Mouse (Mus musculus) layer of hippocampus, postnatal 36 days (tissue): ENCODE data around the gene Adap1. TPM values are rescaled to one million over a fixed set of nuclear protein-coding genes. Genes with fewer than 3 reads are reported as not detected.

ENCODE experiments used
- DNase-seq, 2 experiments: peaks; one replicate each; pipeline ENCODE4 v3.0.0; 2022
- total RNA-seq, 2 experiments: library from RNA; stranded (reverse); gene quantifications; 2 replicates each; pipeline ENCODE4 v1.2.3; 2021

Adap1 gene
- total RNA-seq, 2 experiments from 2014 or later, result 179 to 185 TPM

DNA sequence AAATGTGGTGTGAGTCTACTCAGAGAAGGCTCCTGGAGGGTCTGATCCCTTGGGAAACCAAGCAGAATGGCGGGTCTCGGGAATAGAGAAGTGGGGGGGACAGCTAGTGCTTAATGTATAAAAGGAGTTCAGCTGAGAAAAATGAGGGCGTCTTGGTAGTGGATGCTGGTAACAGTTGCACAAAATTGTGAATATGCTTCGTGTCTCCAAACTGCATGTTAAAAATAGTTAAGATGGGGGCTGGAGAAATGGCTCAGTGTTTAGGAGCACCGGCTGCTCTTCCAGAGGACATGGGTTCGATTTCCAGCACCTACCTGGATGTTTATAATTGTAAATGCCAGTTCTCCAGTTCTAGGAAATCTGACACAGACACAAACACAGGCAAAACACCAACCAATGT is 4.1 kb downstream of the Adap1 start:
- no peak for DNase-seq

DNA sequence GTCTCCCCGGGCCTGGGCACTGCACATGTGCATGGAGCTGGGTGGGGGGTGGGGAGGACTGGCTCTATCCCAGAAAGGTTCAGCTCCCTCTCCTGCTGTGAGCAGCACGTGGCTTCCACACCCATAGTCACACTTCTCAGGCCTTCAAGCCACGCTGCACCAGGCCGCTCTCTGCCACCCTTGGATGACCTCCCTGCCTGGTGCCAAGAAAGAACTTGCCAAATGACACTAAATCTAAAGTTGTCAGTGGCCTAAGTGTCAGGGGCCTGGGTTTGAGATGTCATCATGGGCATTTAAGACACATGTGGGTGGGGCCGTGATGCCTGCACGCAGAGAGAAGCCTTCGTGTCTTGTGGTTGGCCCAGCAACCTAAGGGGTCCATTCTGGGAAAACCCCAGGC is 5.0 kb downstream of the Adap1 start:
- no peak for DNase-seq

DNA sequence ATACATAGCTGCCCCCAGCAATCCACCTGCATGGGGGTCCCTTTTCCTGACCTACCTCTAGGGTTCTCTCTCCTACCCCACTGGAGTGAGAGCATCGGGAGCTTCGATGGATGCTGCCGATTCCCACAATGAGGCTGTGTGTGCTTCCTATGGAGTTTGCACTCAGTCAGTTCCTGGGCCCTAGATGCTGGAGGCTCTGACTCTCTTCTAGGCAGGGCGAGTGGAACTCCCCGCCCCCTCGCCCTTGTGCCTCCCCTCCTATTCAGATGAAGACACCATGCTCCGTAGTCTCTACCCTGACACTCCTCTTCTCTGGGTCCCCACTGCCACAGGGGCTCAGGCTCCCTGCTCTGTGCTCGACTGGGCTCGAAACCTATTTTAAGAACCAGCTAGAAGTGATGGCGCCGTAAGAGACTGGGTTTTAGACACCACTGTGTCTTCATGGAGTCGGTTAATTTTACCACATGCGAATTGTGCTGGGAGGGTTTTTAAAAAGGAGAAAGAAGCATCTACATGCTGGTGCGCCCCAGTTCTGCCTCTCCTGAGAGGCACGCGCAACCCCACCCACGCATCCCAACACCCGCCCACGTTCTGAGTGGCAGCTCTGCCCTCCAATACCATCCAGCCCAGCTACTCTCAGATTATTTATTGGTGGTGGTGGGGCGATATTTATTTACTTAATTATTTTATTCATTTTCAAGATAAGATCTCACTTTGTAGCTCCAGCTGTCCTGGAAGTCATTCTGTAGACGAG is 7.5 kb downstream of the Adap1 start:
- DNase-seq, result peak; percentile 58 to 67

DNA sequence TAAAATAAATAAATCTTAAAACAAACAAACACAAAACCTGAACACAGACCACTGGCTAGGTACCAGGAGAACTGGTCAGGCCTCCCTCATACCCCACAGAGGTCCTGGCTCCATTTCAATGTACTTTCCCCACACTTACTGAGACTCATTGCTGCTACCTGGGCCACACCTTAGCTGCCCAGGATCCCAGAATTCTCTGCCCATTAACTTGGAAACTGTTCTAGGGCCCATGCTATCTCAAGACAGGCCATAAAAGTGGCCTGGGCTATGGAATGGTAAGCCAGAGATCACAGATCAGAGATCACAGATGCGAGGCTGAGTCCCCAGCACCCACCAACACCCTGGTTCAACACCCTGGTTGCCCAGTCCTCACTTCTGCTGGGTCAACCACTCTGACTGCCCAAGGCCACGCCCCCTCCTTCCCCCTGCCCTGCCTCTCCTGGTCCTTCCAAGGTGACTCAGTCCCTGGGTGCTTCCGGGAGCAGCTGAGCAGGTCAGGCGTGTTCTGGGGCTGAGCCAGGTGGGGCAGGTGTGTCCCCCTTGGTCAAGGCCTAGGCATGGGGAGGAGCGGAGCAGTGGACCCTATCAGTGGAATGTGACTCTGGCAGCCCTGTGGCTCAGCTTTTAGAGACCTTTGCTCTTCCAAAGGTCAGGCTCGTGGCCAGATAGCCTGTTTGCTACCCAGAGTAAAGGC is 8.3 kb downstream of the Adap1 start:
- no peak for DNase-seq

DNA sequence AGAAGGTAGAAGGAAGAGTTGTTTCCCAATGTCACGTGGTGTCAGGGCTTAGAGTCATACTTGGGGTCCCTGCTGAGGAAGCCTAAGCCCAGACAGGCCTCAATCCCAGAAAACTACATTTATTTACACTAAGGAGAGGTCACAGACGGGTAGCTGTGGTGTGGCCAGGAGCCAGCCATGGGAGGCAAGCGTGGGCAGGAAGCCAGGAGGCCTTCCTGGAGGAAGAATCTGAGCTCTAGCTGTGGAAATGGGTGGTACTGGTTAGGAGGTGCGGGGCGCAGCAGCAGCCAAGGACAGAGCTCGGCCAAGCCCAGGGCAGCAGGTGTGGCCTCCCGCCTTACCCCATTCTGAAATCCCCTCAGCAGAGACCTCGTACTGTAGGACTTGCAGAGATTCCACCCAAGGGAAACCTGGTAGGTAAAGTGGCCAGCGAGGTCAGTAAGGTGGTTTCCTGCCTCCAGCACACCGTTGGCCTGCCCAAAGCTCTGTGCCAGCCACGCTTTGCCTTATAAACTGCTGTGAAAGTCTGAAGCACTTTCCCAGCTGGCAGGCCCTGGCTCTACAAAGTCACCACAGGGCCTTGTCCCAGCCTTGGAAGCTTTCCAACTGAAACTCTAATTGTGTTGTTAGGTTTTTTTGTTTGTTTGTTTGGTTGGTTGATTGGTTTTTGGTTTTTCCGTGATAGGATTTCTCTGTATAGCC is 10.3 kb downstream of the Adap1 start:
- DNase-seq, result no peak

DNA sequence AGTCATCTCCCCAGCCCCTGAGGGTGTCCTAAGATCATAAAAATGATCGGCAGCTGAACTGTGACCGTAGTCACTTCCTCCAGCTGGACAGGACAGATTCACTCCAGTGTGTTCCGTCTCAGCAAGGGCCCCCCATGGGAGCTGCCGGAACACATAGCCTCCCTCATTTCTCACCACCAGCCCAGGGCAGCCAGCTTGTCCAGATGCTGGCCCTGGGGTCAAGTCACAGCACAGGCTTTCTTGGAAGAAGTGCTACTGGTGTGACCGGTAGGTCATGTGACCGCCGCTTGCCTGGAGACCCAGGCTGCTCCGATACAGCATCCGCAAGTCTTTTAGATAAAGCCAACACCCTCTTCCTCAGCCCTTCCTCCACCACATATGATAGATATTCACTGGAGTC is 11.9 kb downstream of the Adap1 start:
- DNase-seq, result no peak

DNA sequence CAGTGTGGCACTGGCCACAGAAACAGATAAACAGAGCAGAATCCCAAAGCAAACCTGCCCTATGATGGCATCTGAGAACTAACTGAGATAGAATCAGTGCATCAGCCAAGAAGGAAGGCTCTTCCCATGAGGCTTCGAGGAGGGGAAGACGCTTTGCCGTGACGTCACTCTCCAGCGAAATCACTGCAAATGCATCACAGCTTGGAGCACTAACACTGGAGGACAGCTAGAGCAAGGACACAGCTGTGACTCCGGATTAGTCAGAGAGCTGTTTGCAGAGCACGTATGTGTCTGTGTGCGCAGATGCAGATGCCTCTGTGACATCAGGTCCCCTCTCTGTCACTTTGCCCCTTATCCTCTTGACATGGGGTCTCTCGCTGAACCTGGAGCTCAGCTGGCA is 13.6 kb downstream of the Adap1 start:
- no peak for DNase-seq

DNA sequence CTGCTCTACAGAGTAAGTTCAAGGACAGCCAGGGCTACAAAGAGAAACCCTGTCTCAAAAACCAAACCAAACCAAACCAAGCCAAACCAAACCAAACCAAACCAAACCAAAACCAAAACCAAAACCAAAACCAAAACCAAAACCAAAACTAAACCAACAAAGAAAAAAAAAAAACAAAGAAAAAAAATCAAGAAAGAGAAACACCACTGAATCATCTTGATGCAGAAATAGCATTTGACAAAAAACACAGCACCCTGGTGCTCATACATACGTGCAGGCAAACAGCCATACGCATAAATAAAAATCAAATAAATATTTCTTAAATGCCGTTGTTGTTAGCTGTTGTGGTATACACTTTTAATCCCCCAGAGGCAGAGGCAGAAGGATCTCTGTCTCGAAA is 14.9 kb downstream of the Adap1 start:
- no peak for DNase-seq

DNA sequence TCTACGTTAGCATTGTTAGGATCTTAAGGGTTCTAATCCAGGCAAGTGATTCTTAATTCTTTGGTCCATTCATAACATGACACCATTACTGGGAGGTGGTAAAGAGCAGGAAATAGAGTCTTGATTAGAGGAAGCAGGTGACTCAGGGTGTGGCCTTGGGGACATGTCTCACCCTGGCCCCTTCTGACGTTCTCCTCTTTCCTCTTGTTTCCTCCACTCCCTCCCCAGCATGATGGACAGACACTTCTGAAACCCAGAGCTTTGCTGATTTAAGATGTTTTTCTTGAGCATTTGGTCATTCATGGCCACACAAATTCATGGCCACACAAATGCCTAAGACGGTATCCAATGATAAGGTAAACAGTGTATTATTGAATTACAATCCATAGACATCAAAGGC is 15.5 kb downstream of the Adap1 start:
- DNase-seq, result no peak

DNA sequence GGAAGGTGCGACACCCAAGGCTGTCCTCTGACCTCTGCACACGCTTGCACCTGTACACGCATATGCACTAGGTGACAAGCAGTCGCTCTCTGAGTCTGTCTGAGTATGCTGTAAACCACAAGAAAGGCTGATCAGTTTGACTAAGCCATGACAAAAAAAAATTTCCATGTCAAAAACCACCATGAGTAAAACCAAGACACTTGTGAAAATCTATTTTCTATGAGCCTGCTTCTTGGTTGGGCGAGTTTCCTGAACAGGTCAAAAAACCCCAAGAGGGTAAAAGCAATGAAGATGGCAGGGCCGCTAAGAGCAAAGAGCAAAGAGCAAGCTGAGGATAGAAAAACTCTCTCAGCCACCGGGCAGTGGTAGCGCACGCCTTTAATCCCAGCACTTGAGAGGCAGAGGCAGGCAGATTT is 21.8 kb downstream of the Adap1 start:
- DNase-seq, result no peak

DNA sequence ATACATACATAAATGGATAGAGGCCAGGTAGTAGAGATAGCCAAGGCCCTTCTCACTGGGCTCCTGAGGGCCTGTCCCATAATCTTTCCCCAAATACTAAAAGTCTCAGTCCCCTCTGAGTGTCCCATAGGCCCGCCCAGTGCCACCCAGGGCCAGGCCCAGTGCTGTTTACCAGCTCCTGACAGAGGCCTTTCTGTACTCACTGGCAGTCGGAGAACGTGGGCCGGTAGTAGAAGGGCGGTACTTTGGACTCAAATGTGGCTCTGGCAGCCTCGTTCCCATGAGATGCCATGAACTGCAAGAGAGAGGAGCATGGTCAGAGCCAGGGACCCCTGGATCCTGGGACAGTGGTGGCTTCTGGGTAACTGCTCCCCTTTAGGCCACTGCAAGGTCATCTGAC is 23.3 kb downstream of the Adap1 start:
- DNase-seq, result peak in 1 of 2 experiments; percentile 41

DNA sequence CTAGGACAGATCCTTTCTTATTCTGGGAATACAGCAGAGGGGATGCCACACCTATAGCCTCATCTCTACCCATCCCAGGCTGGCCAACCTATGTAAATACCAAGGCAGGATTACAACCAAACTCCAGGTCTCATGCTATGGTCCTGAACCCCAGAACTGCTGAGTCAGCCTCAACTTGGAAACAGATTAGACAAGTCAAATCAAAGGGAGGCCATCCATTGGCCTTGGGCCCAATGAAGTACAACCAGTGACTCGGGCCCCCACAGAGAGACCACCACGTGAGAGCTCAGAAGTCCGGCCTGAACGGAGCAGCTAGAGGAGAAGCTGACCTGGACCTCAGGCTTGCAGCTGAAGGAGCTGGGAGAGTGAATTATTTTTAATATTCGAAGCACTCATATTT is 27.7 kb downstream of the Adap1 start:
- DNase-seq, result no peak

DNA sequence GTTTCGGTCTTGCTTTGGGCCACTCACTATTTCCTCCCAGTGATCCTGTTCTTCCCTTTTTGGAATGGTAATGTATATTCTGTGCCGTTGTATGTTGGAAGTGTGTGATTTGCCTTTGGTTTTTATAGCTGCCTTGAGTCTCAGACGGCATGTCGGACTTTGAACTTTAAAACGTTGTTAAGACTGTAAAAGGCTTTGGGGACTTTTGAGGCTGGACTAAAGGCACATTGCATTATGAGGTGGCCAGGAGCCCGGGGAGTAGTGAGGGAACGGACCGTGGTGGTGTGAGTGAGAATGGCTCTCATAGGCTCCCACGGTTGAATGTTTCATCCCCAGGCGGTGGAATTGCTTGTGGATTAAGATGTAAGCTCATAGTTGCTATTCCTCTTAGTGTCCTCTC is 28.3 kb downstream of the Adap1 start:
- no peak for DNase-seq

DNA sequence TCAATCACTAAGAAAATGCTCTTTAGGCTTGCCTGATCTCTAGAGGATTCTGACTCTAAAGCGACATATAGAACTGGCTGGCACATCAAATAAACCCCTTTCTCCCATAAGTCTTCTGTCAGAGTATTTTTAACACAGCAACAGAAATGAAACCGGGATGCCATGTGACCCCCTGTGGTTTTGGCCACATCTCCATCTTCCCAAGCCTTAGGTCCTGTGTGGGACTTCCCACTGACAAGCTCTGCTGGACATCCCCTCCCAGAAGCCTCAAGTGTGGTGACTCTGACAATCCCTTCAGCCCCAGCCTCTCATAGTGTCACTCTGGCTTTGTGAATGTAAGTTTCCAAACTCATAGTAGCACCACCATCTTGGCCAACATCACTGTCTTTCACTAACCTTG is 31.3 kb downstream of the Adap1 start:
- no peak for DNase-seq

DNA sequence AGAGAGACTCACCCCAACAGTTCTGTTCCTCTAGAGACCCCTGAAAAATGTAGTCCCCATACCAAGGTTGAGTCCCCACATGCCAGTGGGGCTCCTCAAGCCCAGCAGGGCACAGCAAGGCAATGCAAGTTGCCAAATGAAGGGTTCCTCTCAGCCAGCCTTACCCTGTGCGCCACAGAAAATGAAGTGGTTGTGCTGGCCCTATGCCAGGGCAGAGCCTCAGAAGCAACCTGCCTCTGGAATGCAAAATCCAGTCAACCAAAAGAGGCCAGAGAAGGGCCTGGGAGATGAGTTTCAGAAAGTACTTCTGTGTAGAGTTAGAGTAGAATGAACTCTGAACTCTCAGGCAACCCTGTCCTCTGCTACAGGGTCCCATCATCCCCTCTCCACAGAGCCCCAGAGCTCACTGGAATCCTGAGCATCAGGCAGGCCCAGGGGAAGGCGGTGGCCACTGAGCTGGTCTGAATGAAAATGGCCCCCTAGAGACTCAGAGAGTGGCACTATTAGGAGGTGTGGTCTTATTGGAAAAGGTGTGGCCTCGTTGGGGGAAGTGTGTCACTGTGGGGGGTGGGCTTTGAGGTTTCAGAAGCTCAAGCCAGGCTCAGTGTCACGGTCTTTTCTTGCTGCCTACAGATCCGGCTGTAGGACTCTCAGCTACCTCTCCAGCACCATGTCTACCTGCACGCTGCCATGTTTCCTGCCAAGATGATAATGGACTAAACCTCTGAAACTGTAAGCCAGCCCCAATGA is 33.4 kb downstream of the Adap1 start:
- DNase-seq, result no peak

DNA sequence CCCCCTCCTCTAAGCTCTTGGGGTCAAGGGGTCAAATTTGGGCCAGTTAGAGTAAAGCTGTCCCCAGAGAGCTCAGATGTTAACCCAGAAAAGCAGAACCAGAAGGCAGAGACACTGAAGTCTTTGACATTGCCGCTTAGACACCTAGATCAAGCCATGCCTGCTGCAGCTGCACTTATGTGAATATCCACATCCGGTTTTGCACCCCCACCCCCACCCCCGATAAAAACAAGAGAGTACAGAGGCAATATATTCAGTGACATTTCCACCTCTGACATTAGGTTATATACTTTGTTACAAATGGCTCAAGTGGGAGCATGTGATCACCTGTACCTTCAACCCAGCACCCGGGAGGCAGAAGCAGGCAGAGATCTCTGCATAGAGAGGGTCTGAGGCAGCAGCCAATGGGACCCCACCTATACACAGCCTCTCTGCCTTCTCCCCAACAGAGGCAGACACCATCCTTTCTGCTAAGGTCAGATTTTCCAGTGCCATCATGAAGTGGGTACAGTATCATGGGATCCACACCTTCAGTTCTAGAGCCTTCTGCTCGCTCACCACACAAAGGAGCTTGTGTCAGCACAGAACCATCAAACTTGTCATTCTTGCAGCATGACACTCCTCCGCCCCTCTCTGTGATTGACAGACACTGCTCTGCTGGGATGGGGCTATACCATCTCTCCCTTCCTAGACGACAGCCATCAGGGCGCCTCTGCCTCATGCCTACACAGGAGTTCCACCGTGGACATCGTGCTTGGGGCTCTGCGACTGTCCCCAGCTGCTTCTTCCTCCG is 34.8 kb downstream of the Adap1 start:
- DNase-seq, result no peak

DNA sequence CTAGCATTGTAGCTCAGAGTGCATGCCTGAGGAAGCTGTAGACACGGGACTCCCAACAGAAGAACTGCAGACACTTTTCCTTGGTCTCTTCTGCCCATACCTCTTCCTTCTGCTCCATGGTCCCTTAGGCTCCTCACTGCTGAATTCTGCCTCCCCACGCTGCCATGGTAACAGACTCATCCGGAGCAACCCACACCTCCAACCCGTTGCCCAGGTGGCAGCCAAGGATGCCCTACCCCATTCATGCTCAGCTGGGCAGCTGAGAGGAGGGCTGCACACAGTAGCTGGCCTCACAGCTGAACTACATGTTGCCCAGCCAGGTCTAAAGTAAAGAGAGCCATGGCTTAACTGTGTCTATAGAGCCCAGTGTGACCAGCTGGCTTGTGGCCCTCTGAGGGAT is 36.8 kb downstream of the Adap1 start:
- DNase-seq, result no peak

DNA sequence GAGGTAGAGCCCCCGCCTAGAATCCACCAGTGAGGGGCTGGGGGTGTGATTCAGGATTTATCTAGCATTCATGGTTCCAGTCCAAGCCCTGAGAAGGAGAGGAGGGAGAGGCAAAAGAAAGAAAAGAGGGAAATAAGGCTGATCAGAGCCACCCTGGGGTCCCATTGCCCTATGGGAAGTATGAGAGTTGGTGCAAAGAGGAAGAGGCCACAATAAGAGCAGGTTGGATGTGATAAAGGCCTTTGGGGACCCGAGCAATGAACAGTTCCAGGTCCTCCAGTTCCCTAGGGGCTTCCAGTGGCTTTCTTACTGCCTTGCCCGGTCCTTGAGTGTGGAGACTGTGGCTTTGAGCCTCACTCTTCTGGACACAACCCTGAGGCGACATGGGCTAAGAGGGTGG is 37.6 kb downstream of the Adap1 start:
- DNase-seq, result no peak

DNA sequence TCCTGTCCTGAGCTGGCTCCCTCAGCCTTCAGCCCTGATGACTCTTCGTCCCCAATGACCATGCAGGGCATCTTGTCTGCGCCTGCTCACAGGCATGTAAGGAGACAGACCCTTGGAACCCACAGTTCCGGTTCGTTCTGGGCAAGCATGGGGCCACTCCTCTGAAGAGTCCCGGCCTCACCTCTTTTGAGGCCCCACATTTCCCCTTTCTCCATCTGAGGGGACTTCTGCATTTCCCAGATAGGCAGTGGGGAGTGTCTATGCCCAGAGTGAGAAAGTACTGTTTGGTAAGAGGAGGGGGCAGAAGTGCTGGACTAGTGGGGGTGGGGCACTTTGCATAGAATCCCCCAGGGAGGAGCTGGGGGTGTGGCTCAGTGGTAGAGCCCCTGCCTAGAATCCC is 38.3 kb downstream of the Adap1 start:
- no peak for DNase-seq

DNA sequence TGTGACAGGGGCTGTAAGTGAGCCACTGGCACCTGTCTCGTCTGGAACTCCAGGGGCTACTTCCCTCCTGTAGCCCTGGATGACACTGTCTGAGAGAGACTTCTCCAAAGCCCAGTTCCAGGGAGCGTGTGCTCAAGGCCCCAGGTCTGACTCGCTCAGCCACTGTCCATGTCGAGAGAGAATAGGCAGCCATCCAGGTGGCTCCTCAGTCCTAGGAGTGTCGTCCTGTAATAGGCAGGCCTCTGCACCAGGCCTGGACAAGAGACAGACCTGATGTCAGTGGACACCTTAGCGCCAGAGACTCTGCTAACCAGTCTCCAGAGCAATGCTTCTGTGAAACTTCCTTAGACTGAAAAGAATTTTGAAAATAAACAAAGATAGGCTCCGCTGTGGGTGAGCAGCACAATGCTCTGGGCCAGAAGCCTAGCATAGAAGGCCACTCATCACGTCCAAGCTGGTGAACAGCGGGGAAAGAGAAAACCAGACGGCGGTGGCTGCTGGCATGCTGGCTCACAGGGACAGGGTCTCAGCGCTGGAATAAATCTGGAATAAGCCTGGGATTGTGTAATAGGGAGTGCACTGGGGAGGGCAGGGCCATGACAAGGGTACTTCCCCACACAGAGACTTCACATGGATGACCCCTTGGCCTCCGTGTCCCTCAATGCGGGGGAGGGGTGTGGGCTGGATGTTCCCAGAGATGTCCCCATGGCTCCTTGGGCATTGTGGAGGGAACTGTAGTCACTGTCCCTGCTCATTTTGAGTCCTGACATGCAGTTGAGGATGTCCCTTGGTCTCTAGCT is 39.1 kb downstream of the Adap1 start:
- no peak for DNase-seq

DNA sequence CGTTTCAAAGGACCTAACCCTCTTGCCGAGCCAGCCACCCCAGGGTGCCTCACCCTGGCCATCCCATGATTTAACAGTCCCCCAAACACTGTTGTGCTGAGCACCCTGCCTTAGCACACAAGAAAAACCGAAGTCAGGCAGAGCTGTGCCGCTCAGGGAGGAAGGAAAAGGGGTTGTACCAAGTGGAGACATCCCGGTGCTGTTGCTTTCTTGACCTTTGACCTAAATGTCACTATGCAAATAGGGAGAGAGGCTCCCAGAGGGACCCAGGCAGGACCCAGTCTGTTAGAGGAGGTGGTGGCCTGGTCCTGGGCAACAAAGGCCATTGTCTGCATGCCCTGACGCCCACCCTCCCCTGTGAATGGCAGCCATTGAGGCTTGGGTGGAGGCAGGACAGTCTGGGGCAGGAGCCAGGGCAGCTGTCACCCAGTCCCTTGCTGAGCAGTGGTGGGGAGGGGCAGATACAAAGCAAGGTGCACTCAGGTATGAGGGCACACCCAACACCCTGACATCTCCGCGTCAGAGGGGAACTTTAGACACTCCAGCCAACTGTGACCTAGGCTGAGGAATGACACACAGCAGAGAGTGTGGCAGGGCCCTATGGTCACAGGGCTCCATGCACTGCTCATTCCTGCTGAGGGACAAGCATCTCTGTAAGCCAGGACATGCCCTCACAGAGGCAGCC is 39.9 kb downstream of the Adap1 start:
- DNase-seq, result no peak
